Mouse (Mus musculus) right cerebral cortex, postnatal 14 days (tissue): ENCODE results near the gene Eif6.

Source experiments
- DNase-seq: peaks from one replicate; pipeline ENCODE4 v3.0.0; 2022

The Eif6 gene

DNA sequence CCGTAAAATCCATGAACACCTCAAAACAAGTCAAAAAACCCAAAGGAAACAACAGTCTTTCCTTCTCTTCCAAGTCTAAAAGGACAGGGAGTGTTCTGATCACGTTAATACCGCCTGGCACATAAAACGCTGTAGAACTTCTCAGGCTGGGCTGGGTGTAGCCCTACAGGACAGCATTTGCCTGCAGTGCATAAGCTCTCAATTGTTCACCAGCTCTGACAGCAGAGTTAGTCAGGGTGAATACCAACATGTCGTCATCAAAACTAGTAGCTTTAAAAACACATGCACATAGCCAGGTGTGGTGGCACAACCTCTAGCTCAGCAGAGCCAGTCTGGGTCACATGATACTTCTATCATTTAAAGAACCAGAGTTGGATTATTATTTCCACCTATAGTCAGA is 5.9 kb downstream of the Eif6 start:
- no peak for DNase-seq

DNA sequence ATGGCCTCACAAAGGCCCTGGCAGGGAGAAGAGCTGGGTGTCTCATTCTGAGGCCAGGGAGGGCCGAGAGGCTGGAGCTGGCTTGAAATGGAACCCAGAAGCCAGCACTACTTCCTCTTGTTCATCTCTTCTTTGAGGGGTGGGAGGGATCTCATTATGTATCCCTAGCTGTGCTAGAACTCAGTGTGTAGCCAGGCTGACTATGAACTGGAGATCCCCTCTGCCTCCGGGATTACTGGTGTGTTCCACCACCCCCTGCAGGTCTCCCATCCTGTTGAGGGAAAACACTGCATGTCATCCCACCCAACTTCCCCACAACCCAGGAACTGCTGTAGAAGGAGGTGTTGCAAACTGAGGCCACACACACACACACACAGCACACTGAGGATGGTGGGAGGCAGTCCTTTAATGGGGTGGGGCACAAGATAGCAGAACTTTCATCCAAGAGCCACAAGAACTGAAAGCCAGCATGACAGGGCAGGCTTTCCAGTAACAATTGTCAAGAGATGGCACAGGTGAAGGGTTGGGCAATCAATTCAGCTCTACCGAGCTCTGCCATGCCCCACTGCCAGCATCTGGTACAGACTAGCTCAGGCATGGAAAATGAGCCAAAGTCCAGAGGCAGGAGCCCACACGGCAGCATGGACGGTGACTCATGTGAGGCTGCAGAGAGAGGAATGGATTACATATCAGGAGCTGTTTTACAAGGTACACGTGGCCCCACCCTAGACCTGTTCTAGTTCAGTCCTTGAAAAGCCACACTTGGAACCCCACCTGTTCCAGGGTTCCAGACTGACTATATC is 7.1 kb downstream of the Eif6 start:
- no peak for DNase-seq

DNA sequence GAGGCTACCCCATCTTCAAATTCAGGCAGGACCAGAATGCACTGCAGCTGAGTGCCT is 7.5 kb downstream of the Eif6 start, which contains the start of gene BC029722:
TSS of gene BC029722 (minus strand) at position 35 of the 57 bp plus-strand sequence.
- DNase-seq, result no peak

DNA sequence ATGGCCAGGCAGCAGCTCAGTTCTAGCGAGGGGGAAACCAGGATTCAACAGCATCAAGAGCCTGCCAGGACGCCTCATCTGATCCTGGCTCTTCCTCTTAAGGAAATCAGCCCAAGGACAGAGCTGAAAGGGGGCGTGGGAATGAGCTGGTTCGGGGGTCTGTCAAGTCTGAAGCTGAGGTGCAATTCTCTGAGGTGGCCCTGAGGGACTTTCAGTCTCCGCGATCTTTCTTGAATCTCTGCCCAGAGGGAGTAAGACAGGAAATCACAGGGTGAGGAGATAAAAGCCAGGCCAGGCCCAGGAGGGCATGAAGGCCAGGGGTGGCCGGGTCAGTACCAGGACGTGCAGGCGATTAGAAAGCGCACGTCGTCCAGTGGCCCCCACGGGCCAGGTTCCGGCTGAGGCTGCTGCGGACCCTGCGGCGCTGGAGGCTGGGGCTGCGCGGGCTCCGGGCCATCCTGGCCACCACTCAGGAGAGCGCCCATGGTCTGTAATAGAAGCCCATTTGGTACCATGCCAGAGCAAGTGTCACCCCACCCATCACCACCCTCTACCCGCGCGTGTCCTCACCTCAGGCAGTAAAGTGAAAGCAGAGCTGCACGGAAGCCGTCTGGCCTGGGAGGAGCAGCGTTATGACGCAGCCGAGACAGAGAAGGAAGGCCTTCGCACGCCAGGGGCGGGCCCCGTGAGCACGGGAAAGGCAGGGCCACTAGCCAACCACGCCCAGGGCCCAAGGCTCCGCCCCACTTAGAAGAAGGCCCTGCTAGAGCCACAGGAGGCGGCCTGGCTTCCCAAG is 7.9 kb downstream of the Eif6 start:
- DNase-seq, result peak; percentile 91

DNA sequence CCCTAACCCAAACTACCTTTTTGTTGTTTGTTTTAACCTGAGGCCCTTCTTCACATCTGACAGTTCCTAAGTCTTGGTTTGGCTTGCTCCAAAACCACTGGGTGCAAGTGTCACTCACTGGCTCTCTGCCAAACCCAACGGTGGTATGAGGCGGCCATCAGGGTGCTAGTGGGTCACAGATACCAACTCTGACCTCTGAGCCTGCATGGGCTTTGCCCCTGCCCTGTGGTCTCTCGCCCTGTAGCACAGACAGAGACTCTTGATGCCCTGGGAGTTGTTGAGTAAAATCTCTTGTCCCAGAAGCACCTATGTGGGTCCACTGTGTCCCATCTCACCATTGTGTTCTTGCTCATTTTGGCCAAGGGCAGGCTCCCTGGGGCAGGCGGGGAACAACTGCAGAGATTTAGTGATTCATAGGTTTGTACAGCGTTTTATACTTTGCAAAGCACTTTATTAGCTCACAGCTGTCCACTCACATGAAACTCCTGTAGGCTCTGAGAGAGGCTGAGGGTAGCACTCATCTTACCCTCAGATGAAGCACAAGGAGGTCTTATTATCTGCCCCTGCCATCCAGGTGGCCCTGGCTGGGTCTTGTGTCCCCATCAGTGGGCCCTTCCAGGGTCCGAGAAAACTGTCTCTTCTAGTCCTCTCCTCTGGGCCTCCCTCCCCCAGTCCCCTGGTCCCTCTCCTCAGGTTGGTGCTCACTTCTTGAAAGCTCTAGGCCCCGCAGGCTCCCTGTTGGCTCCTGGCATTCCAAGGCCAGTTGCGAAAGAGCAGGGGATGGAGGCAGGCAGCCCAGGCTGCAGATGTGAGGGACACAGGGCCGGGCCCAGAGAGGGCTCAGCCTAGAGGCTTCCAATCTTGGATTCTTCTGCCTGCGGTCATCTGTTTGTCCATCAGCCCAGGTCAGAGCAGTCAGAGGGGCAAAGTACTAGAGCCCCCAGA is 9.2 kb downstream of the Eif6 start:
- DNase-seq, result no peak

DNA sequence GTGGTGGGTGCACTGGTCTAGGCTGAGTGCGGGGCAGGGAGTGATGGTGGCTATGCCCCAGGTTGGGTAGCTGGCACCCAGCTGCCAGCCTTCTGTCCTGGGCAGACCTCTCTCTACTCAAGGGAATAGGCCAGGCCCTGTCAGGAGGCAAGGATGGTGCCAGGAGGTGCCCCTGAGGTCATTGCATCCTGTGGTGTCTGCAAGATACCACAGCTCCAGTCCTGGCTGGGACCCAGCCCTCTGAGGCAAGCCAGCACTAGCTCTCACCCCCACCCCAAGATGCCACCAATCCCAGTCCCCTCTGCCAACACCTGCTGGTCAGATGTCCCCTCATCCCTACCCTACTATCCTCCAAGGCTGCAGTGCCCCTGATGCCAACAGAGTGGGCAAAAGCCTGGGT is 10.5 kb downstream of the Eif6 start:
- DNase-seq, result no peak

DNA sequence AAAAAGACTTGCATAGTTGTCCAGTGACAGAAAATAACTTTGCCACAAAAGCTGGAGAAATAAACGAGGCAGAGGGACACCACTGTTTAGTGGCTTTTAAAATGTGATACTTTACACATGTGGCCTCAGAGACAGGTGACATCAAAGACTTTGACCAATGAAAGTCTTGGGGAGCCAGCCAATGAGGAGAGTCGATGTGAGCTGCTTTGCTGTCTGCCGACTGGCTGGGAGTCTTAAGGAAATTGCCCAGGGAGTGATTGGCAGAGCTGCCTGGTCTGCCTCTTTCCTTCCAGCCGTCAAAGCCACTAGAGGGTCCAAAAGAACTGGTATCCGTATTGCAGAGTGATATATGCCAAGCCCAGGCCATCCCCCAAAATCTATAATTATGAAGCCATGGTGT is 11.9 kb downstream of the Eif6 start:
- DNase-seq, result no peak

DNA sequence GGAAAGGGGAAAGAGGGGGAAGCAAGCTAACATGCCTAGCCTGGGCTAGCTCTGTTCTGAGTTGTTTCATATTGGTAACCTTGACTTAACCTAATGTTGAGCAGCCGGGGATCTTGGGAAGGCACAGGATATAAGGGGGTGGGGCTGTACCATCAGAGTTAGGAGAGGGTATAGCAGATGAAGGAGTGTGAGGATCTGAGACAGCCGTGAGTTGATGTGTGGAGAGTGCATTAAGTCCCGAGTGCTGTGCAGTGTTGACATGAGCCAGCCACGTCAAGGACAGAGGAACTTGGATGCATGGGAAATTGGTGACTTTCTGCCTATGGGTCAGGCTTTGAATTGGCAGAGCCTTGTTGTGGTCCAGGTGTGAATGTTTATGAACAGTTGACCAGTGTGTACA is 14.1 kb downstream of the Eif6 start:
- no peak for DNase-seq

DNA sequence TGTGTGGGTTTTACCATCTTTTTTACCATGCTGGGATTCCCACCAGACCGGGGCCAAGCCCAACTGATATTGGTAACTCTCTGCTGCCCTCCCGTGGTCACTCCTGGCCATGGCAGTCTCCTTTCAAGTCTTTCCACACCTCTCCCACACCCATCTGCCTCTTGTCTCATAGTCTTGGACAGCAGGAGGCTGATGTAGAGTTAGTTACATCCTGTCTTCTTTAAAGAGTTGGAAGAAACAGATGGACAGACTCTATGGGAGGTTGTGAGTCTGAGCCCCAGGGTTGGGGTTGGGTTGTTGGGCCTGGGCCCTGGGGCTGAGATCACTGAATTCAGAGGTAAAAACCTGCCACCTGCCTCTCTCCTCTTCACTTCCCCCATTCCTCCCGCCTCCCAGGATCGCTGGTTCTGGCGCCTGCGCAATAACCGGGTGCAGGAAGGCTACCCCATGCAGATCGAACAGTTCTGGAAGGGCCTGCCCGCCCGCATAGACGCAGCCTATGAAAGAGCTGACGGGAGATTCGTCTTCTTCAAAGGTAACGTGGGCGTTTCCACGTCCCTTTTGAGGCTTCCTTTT is 14.8 kb downstream of the Eif6 start:
- peak; percentile 82 for DNase-seq

DNA sequence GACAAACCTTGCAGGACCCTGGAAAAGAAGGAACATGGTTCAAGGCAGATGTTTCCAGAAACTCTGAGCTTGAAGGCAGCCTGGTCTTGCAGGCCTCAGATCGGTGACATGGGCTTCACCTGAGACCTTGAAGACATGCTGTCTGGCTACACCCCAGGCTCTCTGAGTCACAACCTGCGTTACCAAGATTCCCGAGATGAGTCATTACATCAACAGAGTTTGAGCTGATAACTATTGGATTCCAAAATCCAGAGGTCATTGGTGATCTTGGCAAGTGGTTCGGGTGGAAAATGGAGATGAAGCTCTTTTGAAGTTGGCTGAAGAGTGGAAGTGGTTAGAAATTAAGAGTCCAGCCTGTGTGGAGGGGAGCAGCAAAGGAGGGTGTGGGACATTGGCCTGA is 17.1 kb downstream of the Eif6 start:
- no peak for DNase-seq

DNA sequence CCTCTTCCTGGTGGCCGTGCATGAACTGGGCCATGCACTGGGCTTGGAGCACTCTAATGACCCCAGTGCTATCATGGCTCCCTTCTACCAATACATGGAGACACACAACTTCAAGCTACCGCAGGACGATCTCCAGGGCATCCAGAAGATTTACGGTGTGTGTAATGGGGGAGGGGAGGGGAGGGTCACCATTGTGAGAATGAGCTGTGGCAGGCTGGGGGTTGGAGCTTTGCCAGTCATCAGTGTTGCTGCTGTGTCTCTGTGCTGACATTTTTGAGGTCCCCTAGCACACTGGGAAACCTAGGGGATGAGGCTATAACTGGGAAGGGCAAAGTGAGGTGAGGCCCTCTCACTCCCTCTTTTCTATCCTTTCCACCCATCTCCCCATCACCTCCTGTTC is 19.3 kb downstream of the Eif6 start:
- DNase-seq, result no peak

DNA sequence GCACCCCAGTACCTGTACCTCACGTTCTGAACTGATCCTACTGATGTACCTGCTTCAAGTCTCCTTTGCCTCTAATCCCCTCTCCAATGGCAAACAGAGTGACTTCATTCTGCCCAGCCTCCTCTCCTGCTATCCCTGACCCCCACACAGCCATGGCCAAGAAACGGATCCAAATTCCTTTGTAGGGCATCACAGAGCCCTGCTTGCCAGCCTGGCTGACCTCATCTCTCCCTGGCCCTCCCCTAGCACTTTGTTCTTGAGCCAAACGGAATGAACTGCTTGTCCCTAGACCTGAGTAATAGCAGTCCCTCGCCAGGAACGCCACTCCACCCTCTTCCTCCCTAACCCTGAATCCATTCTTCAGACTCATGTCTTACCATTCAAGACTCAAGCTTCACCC is 20.2 kb downstream of the Eif6 start:
- no peak for DNase-seq

DNA sequence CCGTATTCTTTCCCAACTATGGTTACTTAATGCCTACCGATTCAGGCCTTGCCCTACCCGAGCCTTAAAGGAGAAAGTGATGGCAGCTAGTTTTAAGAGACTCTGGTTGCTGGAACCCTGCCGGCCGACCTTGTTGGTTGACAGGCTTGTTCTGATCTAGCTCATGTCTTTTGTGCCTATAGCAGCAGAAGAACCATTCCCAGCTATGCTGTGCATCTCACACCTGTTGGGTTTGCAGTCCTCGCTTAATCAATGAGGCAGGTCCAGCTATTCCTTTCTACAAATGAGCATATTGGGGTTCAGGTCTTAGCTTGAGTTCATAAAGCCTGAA is 20.8 kb downstream of the Eif6 start:
- no peak for DNase-seq

DNA sequence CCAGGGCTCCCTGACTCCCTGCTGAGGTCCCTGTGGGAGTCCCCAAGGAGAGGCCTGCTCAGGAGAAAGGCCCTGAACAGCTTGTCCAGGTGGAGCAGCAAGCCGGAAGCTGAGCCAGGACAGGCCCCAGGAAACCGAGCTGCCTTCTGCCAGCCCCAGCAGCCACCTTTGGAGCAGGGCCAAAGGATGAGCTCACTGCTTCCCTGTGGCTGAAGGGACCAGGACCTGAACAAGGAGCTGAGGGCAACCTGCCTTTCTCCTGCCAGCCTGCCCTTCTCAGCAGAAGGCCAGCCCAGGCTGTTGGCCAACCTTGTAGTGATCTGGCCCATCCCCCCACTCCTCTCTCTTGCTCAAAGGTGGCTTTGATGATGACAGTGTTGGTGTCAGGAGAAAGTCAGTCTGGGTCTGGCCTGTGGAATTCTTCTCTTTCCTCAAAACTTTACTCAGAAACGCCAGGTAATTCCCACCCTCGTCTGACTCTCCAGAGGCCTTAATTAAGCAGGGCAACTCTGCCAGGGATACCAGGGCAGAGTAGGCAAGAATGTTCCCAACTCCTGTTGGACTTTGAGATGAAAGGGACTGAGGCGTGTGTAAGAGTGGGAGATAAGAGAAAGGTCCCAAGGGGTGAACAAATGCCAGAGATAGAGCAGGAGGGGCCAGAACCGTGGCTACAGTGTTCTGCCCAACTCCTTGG is 21.3 kb downstream of the Eif6 start:
- no peak for DNase-seq

DNA sequence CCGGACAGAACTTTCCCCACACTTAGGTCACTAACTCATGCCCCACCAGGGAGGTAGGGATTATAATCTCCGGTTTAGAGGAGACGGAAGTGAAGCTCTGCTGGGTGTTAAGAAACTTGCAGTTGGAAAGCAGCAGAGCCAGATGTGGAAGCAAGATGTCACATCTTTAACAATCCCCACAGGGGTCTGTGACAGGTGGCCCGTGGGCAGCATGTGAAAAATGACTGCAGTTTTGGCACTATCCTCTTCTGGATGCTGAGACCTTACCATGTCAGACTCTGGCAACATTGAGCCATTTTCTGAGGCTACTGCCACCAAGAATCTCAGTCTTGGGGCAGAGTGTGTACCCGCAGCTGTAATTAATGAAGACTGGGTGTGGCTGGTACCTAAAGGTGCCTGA is 22.7 kb downstream of the Eif6 start:
- no peak for DNase-seq

DNA sequence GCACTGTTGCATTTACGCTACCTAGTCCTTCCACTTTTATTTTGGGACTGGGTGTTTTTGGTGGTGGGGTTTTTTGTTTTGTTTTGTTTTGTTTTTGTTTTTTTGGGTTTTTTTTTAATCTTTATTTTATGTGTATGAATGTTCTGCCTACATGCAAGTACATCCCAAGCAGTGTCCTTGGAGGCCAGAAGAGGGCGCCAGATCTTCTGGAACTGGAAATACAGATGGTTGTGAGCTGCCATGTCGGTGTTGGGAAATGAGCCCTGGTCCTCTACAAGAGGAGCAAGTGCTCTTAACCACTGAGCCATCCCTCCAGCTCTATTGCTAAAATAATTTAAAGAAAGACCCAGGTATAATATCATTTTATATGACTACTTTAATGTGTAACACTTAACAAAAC is 24.0 kb downstream of the Eif6 start:
- DNase-seq, result no peak

DNA sequence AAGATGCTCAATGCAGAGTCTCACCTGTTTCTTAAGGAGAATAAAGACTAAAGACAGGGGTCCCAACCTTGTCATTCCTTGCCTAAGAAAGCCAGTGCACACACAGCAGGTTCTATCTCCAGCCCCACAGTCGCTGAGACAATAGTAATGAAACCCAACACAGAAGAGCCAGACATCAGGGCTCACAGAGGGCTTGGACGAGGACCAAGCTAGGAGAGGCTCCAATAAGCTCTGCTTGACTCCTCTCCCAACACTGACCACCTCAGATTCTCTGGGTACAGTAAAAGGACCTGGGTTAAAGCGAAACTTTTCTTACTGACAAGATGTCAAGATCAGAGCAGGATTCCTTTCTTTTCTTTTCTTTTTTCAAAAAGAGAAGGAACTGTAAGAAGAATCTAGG is 28.1 kb downstream of the Eif6 start:
- no peak for DNase-seq

DNA sequence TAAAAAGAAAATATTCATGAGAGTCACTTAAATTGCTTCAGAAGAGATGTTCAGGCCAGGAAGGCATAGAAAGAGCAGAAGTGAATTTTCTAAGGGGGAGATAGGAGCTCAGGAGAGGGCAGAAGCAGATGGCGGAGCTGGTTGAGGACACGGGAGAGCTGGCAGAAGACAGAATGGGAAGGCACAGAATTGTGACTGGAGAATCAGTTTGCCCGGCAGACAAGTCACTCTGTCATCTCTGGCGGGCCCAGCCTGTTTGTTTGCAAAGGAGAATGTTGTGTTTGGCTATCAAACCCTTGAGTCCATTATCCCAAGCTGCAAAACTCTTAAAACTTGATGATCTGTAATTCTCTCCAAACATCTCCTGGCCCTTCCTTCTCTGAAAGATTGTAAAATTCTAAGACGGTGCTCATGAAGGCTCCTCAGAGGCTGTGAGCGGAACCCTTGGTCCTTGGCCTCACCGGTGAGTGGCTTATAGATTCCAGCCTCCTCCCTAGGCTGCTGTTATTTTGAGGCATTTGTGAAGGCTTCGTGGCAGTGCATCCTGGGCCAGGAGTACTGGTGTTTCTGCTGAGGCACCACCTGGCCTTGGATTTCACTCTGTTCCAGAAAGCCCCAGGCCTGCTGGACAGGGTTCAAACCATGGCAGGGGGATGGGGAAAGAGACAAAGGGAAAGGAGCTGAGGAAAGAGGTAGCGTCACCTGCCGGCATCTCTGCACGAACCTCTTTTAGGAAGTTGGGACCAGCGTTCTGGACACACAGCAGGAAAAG is 31.9 kb downstream of the Eif6 start:
- DNase-seq, result no peak

DNA sequence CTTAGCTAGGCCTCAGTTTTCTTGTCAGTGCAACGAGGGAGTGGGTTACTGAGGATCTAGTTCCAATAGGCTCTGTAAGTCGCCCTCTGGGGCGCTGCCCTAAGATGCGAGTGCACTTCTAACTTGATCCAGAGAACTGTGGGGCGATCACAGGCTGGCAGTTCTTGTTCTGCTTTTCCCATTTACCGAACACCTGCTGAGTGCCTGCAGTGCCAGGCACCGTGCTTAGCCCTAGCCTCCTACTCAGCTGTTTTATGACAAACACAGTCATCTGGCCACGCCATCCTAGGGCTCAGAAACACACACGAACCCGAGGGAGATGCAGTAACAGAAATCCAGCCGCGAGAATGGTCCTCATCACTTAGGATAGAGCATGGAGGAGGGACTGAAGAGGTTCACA is 33.8 kb downstream of the Eif6 start:
- DNase-seq, result no peak

DNA sequence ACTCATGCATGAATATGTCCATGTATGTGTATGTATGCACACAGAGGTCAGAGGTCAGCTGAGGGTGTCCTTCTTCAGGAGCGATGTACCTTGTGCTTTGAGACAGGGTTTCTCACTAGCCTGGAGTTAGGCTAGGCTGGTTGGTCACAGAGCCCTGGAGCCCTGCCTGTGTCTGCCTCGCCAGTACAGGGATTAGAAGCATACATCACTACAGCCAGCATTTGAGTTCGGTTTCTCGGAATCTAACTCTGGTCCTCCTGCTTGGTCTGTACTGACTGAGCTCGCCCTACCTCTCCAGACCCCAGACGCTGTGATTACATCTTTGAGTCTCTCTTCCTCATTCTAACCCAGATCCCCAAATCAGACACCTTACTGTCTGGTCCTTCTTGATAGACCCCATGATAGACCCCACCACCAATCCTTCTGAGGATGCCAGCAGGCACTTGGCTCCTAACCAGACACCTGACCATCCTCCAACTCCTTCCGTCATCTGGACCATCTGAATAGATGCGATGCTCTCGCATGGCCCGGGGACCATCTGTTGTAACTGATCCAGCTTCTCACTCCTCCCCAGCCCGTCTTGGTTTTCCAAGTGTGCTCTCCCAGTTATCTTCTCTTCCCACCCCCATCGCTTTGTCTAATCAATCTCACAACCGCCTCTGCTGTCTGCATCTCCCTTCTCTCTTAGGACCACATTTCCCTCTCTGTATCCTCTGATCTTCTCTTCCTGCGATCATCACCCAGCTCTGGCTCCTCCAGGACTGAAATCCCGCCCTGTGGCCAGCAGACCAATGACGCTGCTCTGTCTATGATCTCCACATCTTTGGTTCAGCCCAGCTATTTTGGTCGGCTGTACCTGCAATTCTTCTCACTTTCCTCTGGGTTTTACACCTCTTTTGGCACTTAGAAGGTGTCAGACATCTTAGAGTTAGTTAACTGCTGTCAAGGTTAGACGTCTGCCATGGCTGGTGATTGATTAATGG is 38.5 kb downstream of the Eif6 start:
- DNase-seq, result no peak

DNA sequence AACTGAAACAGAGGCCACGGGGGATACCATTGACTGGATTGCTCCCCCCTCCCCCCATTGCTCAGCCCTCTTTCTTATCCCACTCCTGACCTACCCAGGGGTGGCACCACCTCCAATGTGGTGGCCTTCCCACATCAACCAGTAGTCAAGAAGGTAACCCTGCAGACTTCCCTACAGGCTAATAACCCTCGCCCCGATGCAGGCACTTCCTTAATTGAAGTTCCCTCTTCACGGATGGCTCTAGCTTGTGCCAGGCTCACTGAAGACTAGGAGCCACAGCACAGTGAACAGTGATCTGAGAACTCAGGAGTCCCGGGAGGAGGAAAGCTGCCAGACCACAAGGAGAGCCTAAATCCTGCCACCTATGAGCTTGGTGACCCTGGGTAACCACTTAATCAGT is 39.8 kb downstream of the Eif6 start:
- DNase-seq, result no peak
